12 mouse cellular contexts compared by ENCODE assay signal in genomic region chr17:79964850-79965249, GRCm38 (mm10).
DNase-seq lines count a peak whose midpoint lies in the region; ATAC-seq and TF ChIP-seq lines count a peak whose summit lies in the region.
"Had no signal": no experiment of that assay in that cellular context is flagged by ENCODE, and none has a peak within 500 bp of the region (broad histone marks: within the 10 kb centered on the region; RNA-seq: fewer than 3 reads in every experiment).

No protein-coding gene starts in this region.

- no peak for TF ChIP-seq EP300 in stomach, postnatal 0 days (optimal IDR thresholded peaks at IDR 0.05)

- no peak overlapping the region for H3K4me3 ChIP-seq in gastrocnemius, adult 2 months
- H3K4me3 ChIP-seq in embryonic facial prominence, embryonic 15.5 days (replicated peaks) = no peak overlapping the region
- H3K4me3 ChIP-seq in stomach, postnatal 0 days (ENCODE audit: low read depth, low read length) = no peak overlapping the region
- H3K4me3 ChIP-seq: hindbrain, embryonic 13.5 days had no signal

- intact Hi-C loops in gastrocnemius, adult 2 months (cut with DNase I) = no loop called here

- no peaks in the 10 kb centered on the region for H3K27me3 ChIP-seq in embryonic facial prominence, embryonic 15.5 days
- H3K27me3 ChIP-seq in stomach, postnatal 0 days (ENCODE audit: control insufficient read depth, insufficient read depth, low read length) = no peaks in the 10 kb centered on the region

- H3K4me2 ChIP-seq in embryonic facial prominence, embryonic 15.5 days (replicated peaks) = no peak overlapping the region
- H3K4me2 ChIP-seq in stomach, postnatal 0 days (replicated peaks; ENCODE audit: low read depth) = no peak overlapping the region
- H3K4me2 ChIP-seq: hindbrain, embryonic 13.5 days; lung, embryonic 14.5 days had no signal

- peak; percentile 56; the same call in 1 of the 2 replicates for ATAC-seq in embryonic facial prominence, embryonic 15.5 days (ENCODE audit: insufficient number of reproducible peaks, low FRiP score, low TSS enrichment, low read depth)
- peak; percentile 66 for ATAC-seq in stomach, postnatal 0 days (ENCODE audit: low FRiP score, low TSS enrichment)
- ATAC-seq: midbrain, embryonic 16.5 days had no signal

- DNase-seq in gastrocnemius, postnatal 25 days = peak; percentile 26
- no peak for DNase-seq in gastrocnemius, adult 2 months
- peak; percentile 28 to 45 for DNase-seq in B cell, adult 2 months
- DNase-seq in stomach, postnatal 0 days (ENCODE audit: low spot score) = peak; percentile 31
- DNase-seq in embryo, embryonic 11 days = no peak
- no peak for DNase-seq in adrenal gland, adult 2 months
- no peak for DNase-seq in adrenal gland, postnatal 25 days
- DNase-seq: kidney, postnatal 36 days; lung, embryonic 14.5 days had no signal

- TF ChIP-seq CTCF in gastrocnemius, adult 2 months (IDR thresholded peaks at IDR 0.05) = no peak
- no peak for TF ChIP-seq CTCF in stomach, postnatal 0 days (IDR thresholded peaks at IDR 0.05; ENCODE audit: low read depth)

- WGBS in embryonic facial prominence, embryonic 15.5 days = 42% methylated on average over 8 of the region's 8 CpGs
- WGBS in stomach, postnatal 0 days = 57% methylated on average over 8 of the region's 8 CpGs

- no peaks in the 10 kb centered on the region for H3K9me3 ChIP-seq in embryonic facial prominence, embryonic 15.5 days (replicated peaks)
- no peaks in the 10 kb centered on the region for H3K9me3 ChIP-seq in stomach, postnatal 0 days (ENCODE audit: control insufficient read depth, low read length)
- H3K9me3 ChIP-seq: hindbrain, embryonic 13.5 days had no signal

- no peak overlapping the region for H3K9ac ChIP-seq in embryonic facial prominence, embryonic 15.5 days
- H3K9ac ChIP-seq in stomach, postnatal 0 days (ENCODE audit: low read length) = no peak overlapping the region
- H3K9ac ChIP-seq: hindbrain, embryonic 13.5 days; lung, embryonic 14.5 days had no signal

- H3K36me3 ChIP-seq in embryonic facial prominence, embryonic 15.5 days = no peaks in the 10 kb centered on the region
- no peaks in the 10 kb centered on the region for H3K36me3 ChIP-seq in stomach, postnatal 0 days (ENCODE audit: control insufficient read depth, insufficient read depth, low read length)
- H3K36me3 ChIP-seq: hindbrain, embryonic 13.5 days had no signal

- no peak overlapping the region for H3K27ac ChIP-seq in gastrocnemius, adult 2 months
- H3K27ac ChIP-seq in embryonic facial prominence, embryonic 15.5 days (replicated peaks) = peak overlapping the region; percentile 66; the same call in 1 of the 2 replicates
- H3K27ac ChIP-seq in stomach, postnatal 0 days (replicated peaks) = peak overlapping the region; percentile 74
- H3K27ac ChIP-seq: hindbrain, embryonic 13.5 days had no signal

- peaks cover 15% of the 10 kb centered on the region for H3K4me1 ChIP-seq in embryonic facial prominence, embryonic 15.5 days
- peaks cover 5% of the 10 kb centered on the region; the same call in 1 of the 2 replicates for H3K4me1 ChIP-seq in stomach, postnatal 0 days (replicated peaks; ENCODE audit: control insufficient read depth, insufficient read depth)

Comparison
In these comparisons a context has a peak if more than half of its experiments do, and no peak if none do; other contexts are left out.
1. DNase-seq: peak in gastrocnemius, postnatal 25 days (single experiment), B cell, adult 2 months (2 of 2) and stomach, postnatal 0 days (single experiment); none in gastrocnemius, adult 2 months (single experiment), embryo, embryonic 11 days (single experiment), adrenal gland, adult 2 months (single experiment) and adrenal gland, postnatal 25 days (single experiment).